Mouse (Mus musculus) liver, adult 2 months (tissue): ENCODE measurements at regions not wholly inside any gene's neighbourhood (a gene's known extent, or its start where the extent isn't known, plus 50 kb on each side); places are given as distances from the start of the nearest gene placed in this dataset.

Experiments
- CTCF ChIP-seq: fragments of 200-500 bp; IDR thresholded peaks from 2 replicates; pipeline ENCODE4 v1.5.1; 2011; ENCODE audit warnings: low read depth, low read length, control low read depth
- POLR2A ChIP-seq: fragments of 200-500 bp; IDR thresholded peaks from 2 replicates; pipeline ENCODE4 v1.6.1; 2011; ENCODE audit warnings: low read length, control low read depth; ENCODE audit not compliant: insufficient read depth; ENCODE audit errors: extremely low read depth

DNA sequence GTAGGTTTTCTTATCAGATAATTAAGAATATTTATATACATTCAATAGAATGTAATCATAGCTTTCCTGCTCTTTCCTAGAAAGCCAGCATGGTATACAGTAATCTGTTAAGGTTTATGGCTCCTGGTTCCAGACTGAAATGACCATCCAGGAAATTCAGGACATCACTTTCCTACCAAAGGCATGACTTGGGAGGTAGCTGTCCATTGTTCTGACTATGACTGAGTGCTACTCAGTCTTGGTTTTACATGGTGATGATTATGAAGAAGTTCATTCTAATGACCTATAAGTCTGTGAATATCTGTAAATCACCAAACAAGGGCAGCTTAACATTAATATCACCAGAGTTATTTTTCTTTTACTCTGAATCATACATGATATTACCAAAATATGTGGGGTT lies 191.4 kb upstream of the Mbnl1 start:
- TF ChIP-seq POLR2A = no peak
- no peak for TF ChIP-seq CTCF
